Mouse (Mus musculus) lung, postnatal 0 days (tissue): ENCODE data around the gene Calcrl.

Experiments
- CTCF ChIP-seq: IDR thresholded peaks from 2 replicates; pipeline ENCODE4 v1.5.1; 2016; ENCODE audit warnings: antibody characterized with exemption, mild to moderate bottlenecking
- EP300 ChIP-seq: IDR thresholded peaks from 2 replicates; pipeline ENCODE4 v1.6.1; 2016; ENCODE audit warnings: antibody characterized with exemption, mild to moderate bottlenecking, control low read depth

DNA sequence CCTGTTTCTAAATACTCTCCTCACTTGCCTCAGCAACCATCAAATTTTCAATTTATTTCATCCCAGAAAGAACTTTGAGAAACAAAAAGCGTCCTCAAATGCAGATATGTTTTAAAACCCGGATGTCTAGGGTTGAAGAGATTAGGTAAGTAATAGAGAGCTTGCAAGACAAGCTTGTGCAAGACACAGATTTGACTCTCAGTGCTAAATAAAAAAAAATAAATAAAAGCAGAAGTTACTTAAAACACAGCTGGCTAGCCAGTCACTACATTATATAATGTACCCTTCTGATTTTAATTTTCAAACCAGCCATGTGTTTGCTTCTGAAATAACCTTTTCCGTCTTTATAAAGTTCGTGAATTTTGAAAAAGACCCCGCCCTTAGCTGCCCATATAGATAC, 43.2 kb downstream of the Calcrl start:
- TF ChIP-seq CTCF (no peak), EP300 (no peak)
